8 mouse cellular contexts compared by ENCODE assay signal in genomic region chr1:179041905-179042337, GRCm38 (mm10).
DNase-seq lines count a peak whose midpoint lies in the region; ATAC-seq and TF ChIP-seq lines count a peak whose summit lies in the region.

No protein-coding gene starts in this region.

- H3K4me3 ChIP-seq in liver, postnatal 0 days (ENCODE audit: low read depth, low read length): no peak overlapping the region
- no peak overlapping the region for H3K4me3 ChIP-seq in forebrain, postnatal 0 days (ENCODE audit: low read depth, low read length)
- no peak overlapping the region for H3K4me3 ChIP-seq in gastrocnemius, adult 2 months

- H3K27me3 ChIP-seq in liver, postnatal 0 days (ENCODE audit: insufficient read depth, low read length): no peaks in the 10 kb centered on the region
- H3K27me3 ChIP-seq in forebrain, postnatal 0 days (ENCODE audit: insufficient read depth, low read length): 0 out of 2 replicates have a peak, but pooled peaks cover 3% of the 10 kb centered on the region

- 70% methylated on average over 8 of the region's 8 CpGs for WGBS in liver, postnatal 0 days (ENCODE audit: insufficient replicate concordance)
- 46% methylated on average over 8 of the region's 8 CpGs for WGBS in forebrain, postnatal 0 days

- ATAC-seq in liver, postnatal 0 days: no peak
- ATAC-seq in forebrain, postnatal 0 days: peak; percentile 88

- H3K9me3 ChIP-seq in liver, postnatal 0 days (ENCODE audit: low read length): no peaks in the 10 kb centered on the region
- no peaks in the 10 kb centered on the region for H3K9me3 ChIP-seq in forebrain, postnatal 0 days (ENCODE audit: low read length)

- H3K36me3 ChIP-seq in liver, postnatal 0 days (replicated peaks; ENCODE audit: insufficient read depth, low read length): no peaks in the 10 kb centered on the region
- no peaks in the 10 kb centered on the region for H3K36me3 ChIP-seq in forebrain, postnatal 0 days (ENCODE audit: insufficient read depth)

- intact Hi-C loops in gastrocnemius, adult 2 months (cut with DNase I): no loop called here

- no peak overlapping the region for H3K27ac ChIP-seq in liver, postnatal 0 days (ENCODE audit: low read depth)
- peak overlapping the region; percentile 40; the same call in 1 of the 2 replicates for H3K27ac ChIP-seq in forebrain, postnatal 0 days (ENCODE audit: low read depth, low read length)
- H3K27ac ChIP-seq in gastrocnemius, adult 2 months: no peak overlapping the region

- no peak for TF ChIP-seq CTCF in liver, postnatal 0 days (IDR thresholded peaks at IDR 0.05; ENCODE audit: low read depth)
- TF ChIP-seq CTCF in forebrain, postnatal 0 days (IDR thresholded peaks at IDR 0.05; ENCODE audit: low read depth): no peak
- no peak for TF ChIP-seq CTCF in gastrocnemius, adult 2 months (IDR thresholded peaks at IDR 0.05)

- peak; percentile 32 for DNase-seq in liver
- no peak for DNase-seq in liver, postnatal 0 days
- peak; percentile 82 for DNase-seq in adrenal gland, postnatal 14 days
- peak; percentile 78 for DNase-seq in forebrain, postnatal 0 days
- DNase-seq in kidney, postnatal 4 days: peak; percentile 62 to 73
- peak; percentile 7 for DNase-seq in ovary, postnatal 10 days (ENCODE audit: low spot score)
- no peak for DNase-seq in thymus, postnatal 14 days
- DNase-seq in gastrocnemius, adult 2 months: no peak

- no peak overlapping the region for H3K4me2 ChIP-seq in liver, postnatal 0 days (ENCODE audit: low read depth, low read length)
- no peak overlapping the region for H3K4me2 ChIP-seq in forebrain, postnatal 0 days (ENCODE audit: low read depth)

- no peak for TF ChIP-seq EP300 in liver, postnatal 0 days (IDR thresholded peaks at IDR 0.05; ENCODE audit: low read depth)

- peaks cover 5% of the 10 kb centered on the region; the same call in 1 of the 2 replicates for H3K4me1 ChIP-seq in liver, postnatal 0 days (ENCODE audit: insufficient read depth)
- no peaks in the 10 kb centered on the region for H3K4me1 ChIP-seq in forebrain, postnatal 0 days (ENCODE audit: insufficient read depth)

- H3K9ac ChIP-seq in liver, postnatal 0 days (replicated peaks): no peak overlapping the region
- no peak overlapping the region for H3K9ac ChIP-seq in forebrain, postnatal 0 days

Comparison
In these comparisons a context has a peak if more than half of its experiments do, and no peak if none do; other contexts are left out.
1. DNase-seq: peak in liver (single experiment), adrenal gland, postnatal 14 days (single experiment), forebrain, postnatal 0 days (single experiment), kidney, postnatal 4 days (2 of 2) and ovary, postnatal 10 days (single experiment); none in liver, postnatal 0 days (single experiment), thymus, postnatal 14 days (single experiment) and gastrocnemius, adult 2 months (single experiment).